Mouse (Mus musculus): ENCODE results near the gene Rnf214. TPM values are rescaled to one million over a fixed set of nuclear protein-coding genes. Genes with fewer than 3 reads are reported as not detected.

The Rnf214 gene
- polyA plus RNA-seq, 1 experiment from 2014 or later: 62.2 TPM

- H3K4me1 ChIP-seq: no peaks in the 10 kb centered on the region
- H3K4me2 ChIP-seq (replicated peaks): no peak overlapping the region
- no peak overlapping the region for H3K4me3 ChIP-seq
- H3K36me3 ChIP-seq: peaks cover 91% of the 10 kb centered on the region
- no peaks in the 10 kb centered on the region for H3K9me3 ChIP-seq
- no peak for ATAC-seq (ENCODE audit: insufficient number of reproducible peaks, insufficient read depth, low FRiP score, low TSS enrichment)
- no peak overlapping the region for H3K9ac ChIP-seq
- H3K27ac ChIP-seq: no peak overlapping the region
- 81% methylated on average over 13 of the region's 13 CpGs for WGBS
- H3K27me3 ChIP-seq: no peaks in the 10 kb centered on the region
These were observed 38.0 kb upstream of the Rnf214 start for GRCm38 (mm10) chr9:45944506-45945400.

- H3K27me3 ChIP-seq: no peaks in the 10 kb centered on the region
- H3K4me2 ChIP-seq (replicated peaks): no peak overlapping the region
- H3K9ac ChIP-seq: no peak overlapping the region
- H3K4me1 ChIP-seq: no peaks in the 10 kb centered on the region
- ATAC-seq (ENCODE audit: insufficient number of reproducible peaks, insufficient read depth, low FRiP score, low TSS enrichment): no peak
- H3K27ac ChIP-seq: no peak overlapping the region
- WGBS: 89% methylated on average over 8 of the region's 8 CpGs
- H3K36me3 ChIP-seq: peaks cover 92% of the 10 kb centered on the region
- H3K9me3 ChIP-seq: no peaks in the 10 kb centered on the region
- no peak overlapping the region for H3K4me3 ChIP-seq
These were observed 37.2 kb upstream of the Rnf214 start for GRCm38 (mm10) chr9:45943628-45944505.

- H3K27me3 ChIP-seq: no peaks in the 10 kb centered on the region
- no peak for ATAC-seq (ENCODE audit: insufficient number of reproducible peaks, insufficient read depth, low FRiP score, low TSS enrichment)
- H3K36me3 ChIP-seq: peaks cover 93% of the 10 kb centered on the region
- no peaks in the 10 kb centered on the region for H3K4me1 ChIP-seq
- no peak overlapping the region for H3K4me2 ChIP-seq (replicated peaks)
- H3K27ac ChIP-seq: no peak overlapping the region
- no peak overlapping the region for H3K4me3 ChIP-seq
- H3K9ac ChIP-seq: no peak overlapping the region
- WGBS: 90% methylated on average over 8 of the region's 8 CpGs
- H3K9me3 ChIP-seq: no peaks in the 10 kb centered on the region
These were observed 36.2 kb upstream of the Rnf214 start for GRCm38 (mm10) chr9:45942916-45943315.

- no peak overlapping the region for H3K9ac ChIP-seq
- WGBS: 92% methylated on average over 16 of the region's 16 CpGs
- no peak overlapping the region for H3K27ac ChIP-seq
- H3K4me2 ChIP-seq (replicated peaks): no peak overlapping the region
- H3K9me3 ChIP-seq: no peaks in the 10 kb centered on the region
- H3K27me3 ChIP-seq: no peaks in the 10 kb centered on the region
- peaks cover 93% of the 10 kb centered on the region for H3K36me3 ChIP-seq
- H3K4me1 ChIP-seq: no peaks in the 10 kb centered on the region
- no peak for ATAC-seq (ENCODE audit: insufficient number of reproducible peaks, insufficient read depth, low FRiP score, low TSS enrichment)
- no peak overlapping the region for H3K4me3 ChIP-seq
These were observed 35.8 kb upstream of the Rnf214 start for GRCm38 (mm10) chr9:45942464-45942863.

GRCm38 (mm10) chr9:45941329-45941888, 34.7 kb upstream of the Rnf214 start:
- Histone ChIP-seq H3K27ac (no peak overlapping the region), H3K9me3 (no peaks in the 10 kb centered on the region), H3K9ac (no peak overlapping the region), H3K4me1 (no peaks in the 10 kb centered on the region; the same call in 1 of the 2 replicates), H3K4me2 (replicated peaks) (no peak overlapping the region), H3K27me3 (no peaks in the 10 kb centered on the region; the same call in 1 of the 2 replicates), H3K36me3 (peaks cover 85% of the 10 kb centered on the region), H3K4me3 (no peak overlapping the region)
- no peak for ATAC-seq (ENCODE audit: insufficient number of reproducible peaks, insufficient read depth, low FRiP score, low TSS enrichment)
- WGBS: 60% methylated on average over 18 of the region's 18 CpGs

GRCm38 (mm10) chr9:45939794-45940193, 33.1 kb upstream of the Rnf214 start:
- no peak overlapping the region for H3K27ac ChIP-seq
- H3K4me3 ChIP-seq: no peak overlapping the region
- no peak overlapping the region for H3K9ac ChIP-seq
- peaks cover 9% of the 10 kb centered on the region; the same call in 1 of the 2 replicates for H3K4me1 ChIP-seq
- H3K9me3 ChIP-seq: no peaks in the 10 kb centered on the region
- 89% methylated on average over 6 of the region's 6 CpGs for WGBS
- no peak for ATAC-seq (ENCODE audit: insufficient number of reproducible peaks, insufficient read depth, low FRiP score, low TSS enrichment)
- H3K27me3 ChIP-seq: no peaks in the 10 kb centered on the region; the same call in 1 of the 2 replicates
- no peak overlapping the region for H3K4me2 ChIP-seq (replicated peaks)
- H3K36me3 ChIP-seq: peaks cover 69% of the 10 kb centered on the region

GRCm38 (mm10) chr9:45938952-45939637, 32.4 kb upstream of the Rnf214 start:
- Histone ChIP-seq H3K27me3 (no peaks in the 10 kb centered on the region; the same call in 1 of the 2 replicates), H3K36me3 (peaks cover 62% of the 10 kb centered on the region), H3K9ac (no peak overlapping the region), H3K4me1 (peaks cover 9% of the 10 kb centered on the region; the same call in 1 of the 2 replicates), H3K4me2 (replicated peaks) (no peak overlapping the region), H3K4me3 (no peak overlapping the region), H3K9me3 (no peaks in the 10 kb centered on the region), H3K27ac (no peak overlapping the region)
- WGBS: 82% methylated on average over 15 of the region's 15 CpGs
- no peak for ATAC-seq (ENCODE audit: insufficient number of reproducible peaks, insufficient read depth, low FRiP score, low TSS enrichment)

- 96% methylated on average over 8 of the region's 8 CpGs for WGBS
- H3K36me3 ChIP-seq: peaks cover 52% of the 10 kb centered on the region
These were observed 31.4 kb upstream of the Rnf214 start for GRCm38 (mm10) chr9:45938088-45938487.

GRCm38 (mm10) chr9:45936883-45937282, 30.2 kb upstream of the Rnf214 start:
- Histone ChIP-seq H3K9me3 (no peaks in the 10 kb centered on the region), H3K4me3 (no peak overlapping the region), H3K4me1 (peaks cover 16% of the 10 kb centered on the region; the same call in 1 of the 2 replicates), H3K36me3 (peaks cover 40% of the 10 kb centered on the region), H3K27me3 (no peaks in the 10 kb centered on the region; the same call in 1 of the 2 replicates), H3K9ac (no peak overlapping the region), H3K27ac (no peak overlapping the region), H3K4me2 (replicated peaks) (no peak overlapping the region)
- peak; percentile 49; the same call in 1 of the 2 replicates for ATAC-seq (ENCODE audit: insufficient number of reproducible peaks, insufficient read depth, low FRiP score, low TSS enrichment)
- 17% methylated on average over 3 of the region's 3 CpGs for WGBS

More at GRCm38 (mm10) chr9:45938088-45938487, 31.4 kb upstream of the Rnf214 start:
- Histone ChIP-seq H3K4me2 (replicated peaks) (no peak overlapping the region), H3K4me3 (no peak overlapping the region), H3K27me3 (no peaks in the 10 kb centered on the region; the same call in 1 of the 2 replicates), H3K27ac (no peak overlapping the region), H3K4me1 (peaks cover 12% of the 10 kb centered on the region; the same call in 1 of the 2 replicates), H3K9me3 (no peaks in the 10 kb centered on the region), H3K9ac (no peak overlapping the region)
- no peak for ATAC-seq (ENCODE audit: insufficient number of reproducible peaks, insufficient read depth, low FRiP score, low TSS enrichment)

GRCm38 (mm10) chr9:45935628-45936210, 29.0 kb upstream of the Rnf214 start, which contains the start of gene Tagln:
Gene Tagln, minus strand, starts transcription at chr9:45936058.
- Histone ChIP-seq H3K27me3 (no peaks in the 10 kb centered on the region; the same call in 1 of the 2 replicates), H3K4me1 (peaks cover 16% of the 10 kb centered on the region; the same call in 1 of the 2 replicates), H3K4me2 (replicated peaks) (peak within 1 kb of the TSS; percentile 48), H3K9me3 (no peaks in the 10 kb centered on the region), H3K36me3 (peaks cover 39% of the 10 kb centered on the region), H3K27ac (no peak within 1 kb of the TSS), H3K4me3 (peak within 1 kb of the TSS; percentile 20), H3K9ac (peak within 1 kb of the TSS; percentile 21; the same call in 1 of the 2 replicates)
- no peak for ATAC-seq (ENCODE audit: insufficient number of reproducible peaks, insufficient read depth, low FRiP score, low TSS enrichment)
- 11% methylated on average over 21 of the region's 21 CpGs for WGBS
